ENCODE assay signal across 19 mouse cellular contexts in the genomic region with DNA sequence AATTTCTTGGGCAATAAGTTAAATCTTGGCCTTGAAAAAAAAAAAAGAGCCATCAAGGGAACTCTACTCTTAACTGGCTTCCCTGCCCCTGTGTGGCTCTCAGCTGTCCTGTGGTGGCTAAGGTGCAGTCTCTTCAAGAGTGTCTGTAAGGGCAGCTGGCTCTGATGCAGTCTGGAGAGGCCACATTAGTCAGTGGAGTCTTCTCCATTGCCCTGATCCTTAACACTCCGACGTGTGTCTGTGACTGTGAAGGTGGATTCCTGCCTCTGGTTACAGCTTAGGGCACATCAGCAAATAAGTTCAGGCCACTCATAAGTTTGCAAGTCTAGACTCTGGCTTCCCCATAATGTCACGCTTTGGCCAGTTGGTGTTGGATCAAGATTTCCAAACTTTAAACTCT.
"Had no signal": no experiment of that assay in that cellular context is flagged by ENCODE, and none has a peak within 500 bp of the region (broad histone marks: within the 10 kb centered on the region; RNA-seq: fewer than 3 reads in every experiment).

No protein-coding gene starts in this region.

- ATAC-seq: midbrain, embryonic 16.5 days had no signal

- H3K36me3 ChIP-seq: midbrain, embryonic 10.5 days; midbrain, embryonic 12.5 days; neural tube, embryonic 13.5 days; neural tube, embryonic 15.5 days; stomach, embryonic 15.5 days had no signal

- H3K27ac ChIP-seq: midbrain, embryonic 10.5 days; midbrain, embryonic 12.5 days; neural tube, embryonic 13.5 days; neural tube, embryonic 15.5 days; stomach, embryonic 15.5 days; stomach, postnatal 0 days had no signal

- H3K4me3 ChIP-seq: midbrain, embryonic 10.5 days; midbrain, embryonic 12.5 days; myocyte; neural tube, embryonic 13.5 days; neural tube, embryonic 15.5 days; stomach, embryonic 15.5 days had no signal

- H3K9ac ChIP-seq: lung, embryonic 14.5 days; midbrain, embryonic 12.5 days; neural tube, embryonic 13.5 days; neural tube, embryonic 15.5 days; stomach, embryonic 15.5 days had no signal

- H3K4me2 ChIP-seq: lung, embryonic 14.5 days; midbrain, embryonic 12.5 days; neural tube, embryonic 13.5 days; neural tube, embryonic 15.5 days; stomach, embryonic 15.5 days had no signal

- DNase-seq: lung, embryonic 14.5 days; lung, postnatal 10 days; lung, postnatal 4 days; midbrain, embryonic 14.5 days; retina, postnatal 1 day; right cerebral cortex, adult 18-20 months; right cerebral cortex, postnatal 25 days; right cerebral cortex, postnatal 4 days; thymus, adult 2 months; thymus, postnatal 25 days; thymus, postnatal 4 days had no signal

- H3K9me3 ChIP-seq: midbrain, embryonic 10.5 days; midbrain, embryonic 12.5 days; neural tube, embryonic 13.5 days; neural tube, embryonic 15.5 days; stomach, embryonic 15.5 days had no signal

- H3K4me1 ChIP-seq: midbrain, embryonic 10.5 days had no signal

- H3K27me3 ChIP-seq: neural tube, embryonic 13.5 days; neural tube, embryonic 15.5 days; stomach, embryonic 15.5 days had no signal
